Mouse (Mus musculus): Measurements from ENCODE around the gene Ptgir. TPM values are rescaled to one million over a fixed set of nuclear protein-coding genes. Genes with fewer than 3 reads are reported as not detected.

Ptgir gene
- polyA plus RNA-seq, 1 experiment from 2014 or later, result 2.4 TPM

DNA sequence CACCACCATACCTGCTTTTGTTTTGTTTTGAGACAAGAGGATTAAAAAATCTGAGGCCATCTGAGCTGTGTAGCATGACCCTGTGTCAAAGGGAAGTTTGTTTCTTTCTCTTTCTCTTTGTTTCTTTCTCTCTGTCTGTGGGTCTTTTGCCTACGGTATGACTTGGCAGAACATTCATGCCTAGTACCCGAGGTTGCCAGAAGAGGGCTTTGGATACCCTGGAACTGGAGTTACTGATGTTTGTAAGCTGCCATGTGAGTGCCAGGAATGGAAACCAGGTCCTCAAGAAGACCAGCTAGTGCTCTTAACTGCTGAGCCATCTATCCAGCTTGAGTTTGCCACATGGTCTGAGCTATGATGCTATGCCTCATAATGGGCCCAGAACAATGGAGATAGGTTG lies 22.1 kb downstream of the Ptgir start:
- Histone ChIP-seq H3K9ac (no peak overlapping the region), H3K4me1 (peaks cover 8% of the 10 kb centered on the region), H3K27ac (no peak overlapping the region), H3K4me2 (no peak overlapping the region), H3K36me3 (no peaks in the 10 kb centered on the region), H3K27me3 (no peaks in the 10 kb centered on the region), H3K9me3 (no peaks in the 10 kb centered on the region), H3K4me3 (no peak overlapping the region)
- ATAC-seq (ENCODE audit: borderline replicate concordance, extremely low read depth, low FRiP score, low TSS enrichment), result no peak
- WGBS, result 34% methylated on average over 2 of the region's 2 CpGs

DNA sequence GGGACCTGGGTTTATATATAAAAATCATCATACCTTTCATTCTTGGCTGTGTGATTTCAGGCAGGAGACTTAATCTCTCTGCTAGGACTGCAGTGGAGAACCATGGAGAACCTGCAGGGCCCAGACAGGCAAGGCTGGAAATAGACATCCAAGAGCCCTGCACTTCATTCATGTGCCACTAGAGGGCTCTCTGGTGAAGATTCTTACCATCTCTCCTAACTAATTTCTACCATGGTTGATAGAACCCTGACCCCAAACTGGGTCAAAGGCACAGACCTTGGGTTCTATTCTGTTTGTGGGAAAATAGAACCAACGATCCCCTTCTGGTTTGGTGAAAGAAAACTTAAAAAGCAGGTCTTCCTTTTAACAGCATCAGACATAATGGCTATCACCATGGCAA lies 24.6 kb downstream of the Ptgir start:
- Histone ChIP-seq H3K9me3 (no peaks in the 10 kb centered on the region), H3K4me2 (no peak overlapping the region), H3K27me3 (no peaks in the 10 kb centered on the region), H3K9ac (no peak overlapping the region), H3K4me1 (peaks cover 8% of the 10 kb centered on the region), H3K4me3 (no peak overlapping the region), H3K36me3 (no peaks in the 10 kb centered on the region), H3K27ac (no peak overlapping the region)
- 6% methylated on average over 1 of the region's 1 CpGs for WGBS
- no peak for ATAC-seq (ENCODE audit: borderline replicate concordance, extremely low read depth, low FRiP score, low TSS enrichment)

DNA sequence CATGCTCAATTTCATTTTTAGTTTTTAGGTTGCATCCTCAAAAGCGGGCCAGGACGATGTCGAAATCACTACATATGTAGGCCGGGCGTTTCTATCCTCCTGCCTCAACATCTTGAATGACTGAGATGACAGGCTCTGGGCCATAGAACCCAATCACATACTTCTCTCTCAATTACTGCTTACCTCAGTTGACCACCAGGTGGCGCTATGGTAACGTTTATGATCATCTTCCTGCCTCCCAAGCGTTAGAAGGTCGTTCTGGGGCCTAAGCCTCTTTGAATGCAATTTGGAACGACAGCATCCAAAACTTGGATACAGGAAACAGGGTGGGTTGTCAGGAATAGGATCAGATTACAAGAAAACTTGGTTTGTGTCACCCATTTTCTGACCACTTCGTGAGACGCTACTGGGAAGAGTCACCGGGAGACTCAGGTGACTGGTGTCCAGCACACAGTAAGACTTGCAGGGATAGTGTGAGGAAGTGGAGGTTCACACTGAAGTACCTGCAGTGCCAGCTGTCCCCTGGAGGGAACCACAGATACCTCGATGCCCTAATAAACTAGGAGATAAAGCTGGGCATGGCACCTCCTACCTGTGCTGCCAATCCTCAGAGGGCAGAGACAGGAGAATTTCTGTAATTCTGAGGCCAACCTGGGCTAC lies 25.8 kb downstream of the Ptgir start:
- Histone ChIP-seq H3K27me3 (no peaks in the 10 kb centered on the region), H3K4me1 (peaks cover 8% of the 10 kb centered on the region), H3K4me2 (no peak overlapping the region), H3K27ac (no peak overlapping the region), H3K9ac (no peak overlapping the region), H3K4me3 (no peak overlapping the region), H3K9me3 (no peaks in the 10 kb centered on the region), H3K36me3 (no peaks in the 10 kb centered on the region)
- 15% methylated on average over 14 of the region's 14 CpGs for WGBS
- peak; percentile 55; the same call in 1 of the 2 replicates for ATAC-seq (ENCODE audit: borderline replicate concordance, extremely low read depth, low FRiP score, low TSS enrichment)

DNA sequence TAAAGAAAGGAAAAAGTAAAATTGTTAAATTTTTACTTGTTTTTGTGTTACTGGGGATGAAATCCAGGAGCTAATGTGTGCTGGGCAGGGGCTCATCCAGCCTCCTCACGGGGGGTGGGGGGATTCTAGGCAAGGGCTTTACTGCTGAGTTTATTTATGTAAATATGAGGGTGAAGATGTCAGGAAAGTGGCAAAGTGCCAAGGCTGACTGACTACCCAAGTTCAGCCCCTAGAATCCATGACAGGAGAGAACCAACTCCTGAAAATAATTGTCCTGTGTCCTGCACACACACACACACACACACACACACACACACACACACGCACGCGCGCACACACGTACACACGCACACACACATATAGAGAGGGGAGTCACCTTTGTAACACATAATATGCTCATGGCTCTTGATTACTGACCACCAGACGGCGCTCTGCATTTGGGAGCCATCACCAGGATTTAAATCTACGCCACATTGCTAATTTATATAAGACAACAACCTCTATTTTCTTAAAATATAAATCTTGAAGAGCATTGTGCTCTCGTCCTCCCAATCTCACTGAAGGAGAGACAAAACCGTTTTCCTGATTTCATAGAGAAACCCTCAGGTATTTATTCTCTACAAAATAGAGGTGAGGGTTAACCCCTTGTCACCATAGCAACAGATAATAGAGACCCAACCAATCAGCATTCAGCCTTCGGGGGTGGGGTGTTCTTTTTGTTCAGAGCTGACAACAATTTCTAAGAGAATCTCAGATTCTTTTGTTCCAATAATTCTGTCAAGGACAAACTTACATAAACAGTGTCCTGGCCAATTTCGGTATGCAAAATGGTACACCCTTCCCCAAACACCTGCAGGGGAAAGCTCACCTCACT lies 26.7 kb downstream of the Ptgir start:
- Histone ChIP-seq H3K9ac (no peak overlapping the region), H3K9me3 (no peaks in the 10 kb centered on the region), H3K4me2 (no peak overlapping the region), H3K27me3 (no peaks in the 10 kb centered on the region), H3K4me3 (no peak overlapping the region), H3K27ac (no peak overlapping the region), H3K36me3 (no peaks in the 10 kb centered on the region), H3K4me1 (peaks cover 8% of the 10 kb centered on the region)
- ATAC-seq (ENCODE audit: borderline replicate concordance, extremely low read depth, low FRiP score, low TSS enrichment), result no peak
- WGBS, result 31% methylated on average over 14 of the region's 14 CpGs

DNA sequence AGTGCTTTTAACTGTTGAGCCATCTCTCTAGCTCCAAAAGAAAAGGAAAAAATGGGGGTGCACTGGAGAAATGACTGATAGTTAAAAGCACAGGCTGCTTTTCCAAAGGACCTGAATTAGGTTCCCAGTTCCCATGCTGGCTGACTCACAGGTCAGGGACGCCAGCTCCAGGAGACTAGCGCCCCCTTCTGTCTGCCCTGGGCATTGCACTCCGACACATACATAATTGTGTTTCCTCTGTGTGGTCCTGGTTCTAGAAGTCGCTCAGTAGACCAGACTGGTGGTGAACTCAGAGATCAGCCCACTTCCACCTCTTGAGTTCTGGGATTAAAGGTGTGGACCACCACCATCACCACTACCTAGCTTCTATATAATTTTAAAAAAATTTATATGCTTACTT lies 31.0 kb downstream of the Ptgir start:
- 51% methylated on average over 4 of the region's 4 CpGs for WGBS
- no peak for ATAC-seq (ENCODE audit: borderline replicate concordance, extremely low read depth, low FRiP score, low TSS enrichment)
- no peak overlapping the region for H3K9ac ChIP-seq
- no peak overlapping the region for H3K27ac ChIP-seq
- no peaks in the 10 kb centered on the region for H3K27me3 ChIP-seq
- peaks cover 16% of the 10 kb centered on the region for H3K4me1 ChIP-seq
- no peak overlapping the region for H3K4me3 ChIP-seq
- H3K9me3 ChIP-seq, result no peaks in the 10 kb centered on the region
- no peaks in the 10 kb centered on the region for H3K36me3 ChIP-seq
- no peak overlapping the region for H3K4me2 ChIP-seq

DNA sequence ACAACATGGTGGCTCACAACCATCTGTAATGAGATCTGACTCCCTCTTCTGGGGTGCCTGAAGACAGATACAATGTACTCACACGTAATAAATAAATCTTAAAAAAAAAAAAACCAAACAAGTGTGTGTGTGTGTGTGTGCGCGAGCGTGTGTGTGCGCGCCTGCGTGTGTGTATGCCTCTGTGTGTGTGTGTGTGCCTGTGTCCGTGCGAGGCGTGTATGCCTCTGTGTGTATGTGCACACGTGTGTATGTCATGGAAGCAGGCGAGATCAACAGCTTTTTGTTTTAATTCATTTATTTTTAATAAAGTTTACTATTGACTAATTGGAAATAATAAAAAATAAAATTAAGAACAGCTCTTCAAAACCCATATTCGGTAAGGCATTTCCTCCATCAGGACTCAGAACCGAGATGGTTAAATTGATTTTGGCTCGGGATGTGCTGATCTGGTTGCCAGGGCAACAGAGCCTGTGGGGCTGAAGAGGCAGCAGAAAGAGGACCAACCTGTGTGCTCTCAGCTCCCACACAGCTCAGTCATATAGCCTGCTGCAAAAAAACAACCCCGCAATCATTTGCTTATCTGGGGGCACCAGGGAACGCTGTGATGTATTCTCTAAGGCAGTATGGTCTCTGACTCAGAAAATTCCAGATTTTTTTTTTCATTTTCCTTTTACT lies 32.0 kb downstream of the Ptgir start:
- Histone ChIP-seq H3K4me2 (no peak overlapping the region), H3K27me3 (no peaks in the 10 kb centered on the region), H3K9ac (no peak overlapping the region), H3K9me3 (no peaks in the 10 kb centered on the region), H3K4me3 (no peak overlapping the region), H3K36me3 (no peaks in the 10 kb centered on the region), H3K27ac (no peak overlapping the region), H3K4me1 (peaks cover 10% of the 10 kb centered on the region)
- WGBS, result 67% methylated on average over 17 of the region's 17 CpGs
- ATAC-seq (ENCODE audit: borderline replicate concordance, extremely low read depth, low FRiP score, low TSS enrichment), result no peak

DNA sequence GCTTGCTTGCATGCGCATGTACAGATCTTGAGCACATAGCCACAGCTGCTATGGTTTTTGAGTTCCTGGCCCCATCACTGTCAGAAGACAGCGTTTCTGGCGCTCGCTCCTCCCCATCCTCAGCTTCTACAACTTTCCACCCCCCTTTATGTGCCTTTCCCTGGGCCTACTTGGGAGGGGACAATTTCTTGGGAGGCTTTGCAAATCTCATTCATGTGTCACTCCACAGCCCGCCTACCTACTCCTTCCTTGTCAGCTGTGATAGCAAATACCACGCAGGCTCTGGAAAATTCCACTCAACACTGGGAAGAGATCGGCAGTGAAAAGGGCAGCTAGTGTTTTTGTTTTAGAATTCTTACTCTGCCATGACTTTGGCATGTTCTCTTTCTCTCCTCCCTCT lies 34.0 kb downstream of the Ptgir start:
- Histone ChIP-seq H3K4me1 (peaks cover 23% of the 10 kb centered on the region), H3K27ac (peak overlapping the region; percentile 46; the same call in 1 of the 2 replicates), H3K9ac (no peak overlapping the region), H3K36me3 (no peaks in the 10 kb centered on the region), H3K27me3 (peaks cover 8% of the 10 kb centered on the region), H3K4me3 (no peak overlapping the region), H3K4me2 (no peak overlapping the region), H3K9me3 (no peaks in the 10 kb centered on the region)
- ATAC-seq (ENCODE audit: borderline replicate concordance, extremely low read depth, low FRiP score, low TSS enrichment), result no peak
- WGBS, result 20% methylated on average over 7 of the region's 7 CpGs

DNA sequence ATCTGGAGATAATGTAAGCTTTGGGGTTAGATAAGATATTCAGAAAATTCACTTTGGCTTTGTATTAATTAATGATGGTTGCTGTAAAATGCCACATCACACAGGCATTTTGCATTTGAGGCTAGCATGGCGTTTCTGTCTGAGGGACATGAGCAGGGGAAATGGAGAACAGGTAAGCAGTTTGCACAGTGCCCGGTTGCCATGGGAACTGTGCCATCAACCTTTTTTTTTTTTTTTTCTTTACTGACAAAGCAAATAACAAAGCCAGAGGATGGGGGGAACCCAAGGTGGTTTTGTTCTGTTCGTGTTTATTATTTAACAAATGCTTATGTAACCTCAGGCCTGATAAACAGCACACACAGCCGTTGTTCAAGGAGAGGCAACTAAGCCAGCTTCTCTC lies 36.6 kb downstream of the Ptgir start:
- H3K27ac ChIP-seq, result no peak overlapping the region
- no peak overlapping the region for H3K4me2 ChIP-seq
- 45% methylated on average over 4 of the region's 4 CpGs for WGBS
- H3K9me3 ChIP-seq, result no peaks in the 10 kb centered on the region
- H3K4me3 ChIP-seq, result no peak overlapping the region
- H3K36me3 ChIP-seq, result no peaks in the 10 kb centered on the region
- H3K27me3 ChIP-seq, result peaks cover 30% of the 10 kb centered on the region
- no peak for ATAC-seq (ENCODE audit: borderline replicate concordance, extremely low read depth, low FRiP score, low TSS enrichment)
- no peak overlapping the region for H3K9ac ChIP-seq
- peaks cover 48% of the 10 kb centered on the region for H3K4me1 ChIP-seq

DNA sequence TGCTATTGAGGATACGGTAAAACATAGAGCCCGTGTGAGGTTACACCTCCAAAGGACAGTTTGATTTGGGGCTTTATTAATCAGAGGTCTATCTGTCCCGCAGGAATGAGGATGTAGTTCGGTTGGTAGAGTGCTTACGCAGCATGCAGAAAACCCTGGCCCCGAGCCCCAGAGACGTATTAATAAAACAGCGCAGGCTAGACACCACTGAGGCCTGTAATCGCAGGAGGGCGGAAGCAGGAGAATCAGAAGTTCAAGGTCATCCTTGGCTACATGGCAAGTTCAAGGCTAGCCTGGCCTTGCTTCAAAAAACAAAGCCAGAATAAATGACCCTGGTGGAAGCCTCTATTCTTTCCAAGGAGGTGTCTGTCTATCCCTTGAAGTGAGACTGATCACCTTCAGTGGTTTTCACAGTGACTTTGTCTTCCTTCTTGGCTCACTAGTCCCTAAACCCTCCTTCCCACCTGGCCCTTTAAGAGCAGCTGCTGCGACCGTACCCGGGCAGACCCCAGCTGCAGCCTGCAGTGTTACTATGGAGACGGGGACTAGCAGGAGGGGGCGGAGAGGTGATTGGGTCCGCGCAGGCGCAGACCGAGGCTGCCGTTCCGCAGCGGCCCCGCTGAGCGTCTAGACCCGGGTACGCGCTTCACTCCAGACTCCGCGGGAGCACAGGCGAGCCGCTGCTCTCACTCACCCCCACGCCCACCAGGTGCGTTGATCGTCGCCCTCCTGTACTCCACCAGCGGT lies 37.9 kb downstream of the Ptgir start, which contains the start of gene Pnmal2:
TSS of gene Pnmal2 (plus strand) at position 622 of the 747 bp plus-strand sequence.
- Histone ChIP-seq H3K9me3 (no peaks in the 10 kb centered on the region), H3K36me3 (no peaks in the 10 kb centered on the region), H3K4me3 (peak within 1 kb of the TSS; percentile 51), H3K4me1 (peaks cover 58% of the 10 kb centered on the region), H3K27me3 (peaks cover 43% of the 10 kb centered on the region), H3K4me2 (peak within 1 kb of the TSS; percentile 84), H3K27ac (no peak within 1 kb of the TSS), H3K9ac (peak within 1 kb of the TSS; percentile 55)
- WGBS, result 13% methylated on average over 36 of the region's 36 CpGs
- peak; percentile 78 for ATAC-seq (ENCODE audit: borderline replicate concordance, extremely low read depth, low FRiP score, low TSS enrichment)

DNA sequence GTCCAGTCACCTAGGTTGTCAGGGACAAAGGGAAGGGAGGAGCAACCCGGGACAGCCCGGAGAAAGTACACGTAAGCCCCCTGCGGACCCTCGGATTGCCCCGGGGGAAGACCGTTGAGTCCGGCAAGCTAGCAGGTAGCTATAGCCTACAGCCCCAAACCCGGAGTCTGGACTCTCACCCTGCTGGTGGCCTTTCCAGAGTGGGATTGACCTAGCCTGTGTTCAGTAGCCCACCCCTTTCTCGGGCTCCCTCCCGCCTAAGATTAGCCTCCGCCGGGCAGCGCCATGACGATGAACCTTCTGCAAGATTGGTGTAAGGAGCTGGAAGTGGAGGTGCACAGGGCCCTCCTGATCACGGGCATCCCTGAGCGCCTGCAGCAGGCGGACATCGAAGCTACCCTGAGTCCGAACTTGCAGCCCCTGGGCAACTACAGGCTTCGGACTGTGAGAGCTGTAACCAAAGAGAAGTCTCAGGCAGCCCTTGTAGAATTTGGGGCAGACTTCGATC lies 38.6 kb downstream of the Ptgir start:
- peak overlapping the region; percentile 51 for H3K4me3 ChIP-seq
- peak overlapping the region; percentile 84 for H3K4me2 ChIP-seq
- ATAC-seq (ENCODE audit: borderline replicate concordance, extremely low read depth, low FRiP score, low TSS enrichment), result peak; percentile 12
- H3K27me3 ChIP-seq, result peaks cover 50% of the 10 kb centered on the region
- no peaks in the 10 kb centered on the region for H3K36me3 ChIP-seq
- H3K4me1 ChIP-seq, result peaks cover 62% of the 10 kb centered on the region
- peak overlapping the region; percentile 55 for H3K9ac ChIP-seq
- H3K27ac ChIP-seq, result no peak overlapping the region
- 2% methylated on average over 22 of the region's 22 CpGs for WGBS
- no peaks in the 10 kb centered on the region for H3K9me3 ChIP-seq

DNA sequence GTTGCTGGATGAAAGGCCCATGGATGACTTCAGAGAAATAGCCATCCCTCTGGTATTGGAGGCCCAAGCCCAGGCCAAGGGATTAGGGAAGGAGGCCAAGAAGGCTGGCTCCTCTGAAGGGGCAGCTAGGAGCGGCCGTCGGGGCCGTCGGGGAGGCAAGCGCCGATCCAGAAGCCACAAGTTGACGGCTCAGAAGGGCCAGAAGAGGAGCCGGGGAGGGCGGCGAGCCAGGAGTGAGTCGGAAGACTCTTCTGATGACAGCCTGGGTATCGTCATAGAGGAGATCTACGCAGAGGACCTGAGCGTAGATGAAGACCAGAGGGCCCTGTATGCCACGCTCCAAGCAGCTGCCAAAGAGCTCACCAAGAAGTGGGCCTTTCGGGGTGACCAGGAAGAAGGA lies 39.1 kb downstream of the Ptgir start:
- no peak for ATAC-seq (ENCODE audit: borderline replicate concordance, extremely low read depth, low FRiP score, low TSS enrichment)
- WGBS, result 18% methylated on average over 17 of the region's 17 CpGs

More for the DNA sequence above, 39.1 kb downstream of the Ptgir start:
- peak overlapping the region; percentile 84 for H3K4me2 ChIP-seq
- H3K9me3 ChIP-seq, result no peaks in the 10 kb centered on the region
- peak overlapping the region; percentile 51 for H3K4me3 ChIP-seq
- peaks cover 62% of the 10 kb centered on the region for H3K4me1 ChIP-seq
- peaks cover 52% of the 10 kb centered on the region for H3K27me3 ChIP-seq
- no peak overlapping the region for H3K9ac ChIP-seq
- H3K27ac ChIP-seq, result no peak overlapping the region
- no peaks in the 10 kb centered on the region for H3K36me3 ChIP-seq

Data from lung, embryonic 15.5 days (tissue).